Mouse (Mus musculus) cerebellum, adult 2 months (tissue): ENCODE measurements at regions not wholly inside any gene's neighbourhood (a gene's known extent, or its start where the extent isn't known, plus 50 kb on each side); places are given as distances from the start of the nearest gene placed in this dataset.

ENCODE experiments used
- CTCF ChIP-seq: fragments of 200-500 bp; IDR thresholded peaks from 2 replicates; pipeline ENCODE4 v1.5.1; 2011; ENCODE audit warnings: low read depth, mild to moderate bottlenecking, control low read depth, low read length, moderate library complexity, borderline replicate concordance; ENCODE audit not compliant: insufficient read depth
- POLR2A ChIP-seq: fragments of 200-500 bp; IDR thresholded peaks from 2 replicates; pipeline ENCODE4 v1.6.1; 2011; ENCODE audit warnings: low read length, control low read depth, borderline replicate concordance; ENCODE audit not compliant: insufficient read depth

GRCm38 (mm10) chr7:69941881-69942280 is 424.7 kb downstream of the Nr2f2 start:
- TF ChIP-seq POLR2A (no peak), CTCF (no peak)
